ENCODE assay signal across 9 mouse cellular contexts in the genomic region with DNA sequence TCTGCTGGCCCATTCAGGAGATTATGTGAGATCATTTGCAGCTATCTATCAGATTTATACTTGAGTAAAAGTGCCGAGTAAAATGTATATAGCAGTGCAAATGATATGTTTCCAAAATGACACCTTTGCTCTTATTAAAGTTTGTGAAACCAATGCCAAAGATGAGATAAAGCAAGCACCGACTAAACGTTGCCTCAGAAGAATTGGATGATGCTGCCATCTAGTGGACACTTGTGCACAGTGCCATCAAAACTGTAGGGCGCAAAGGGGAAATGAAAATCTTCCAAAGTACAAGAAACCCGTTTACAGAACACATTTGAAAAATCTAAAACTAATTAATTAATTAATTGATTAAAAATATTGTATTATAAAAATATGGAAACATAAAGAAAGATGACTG.
DNase-seq lines count a peak whose midpoint lies in the region; ATAC-seq and TF ChIP-seq lines count a peak whose summit lies in the region.
"Had no signal": no experiment of that assay in that cellular context is flagged by ENCODE, and none has a peak within 500 bp of the region (broad histone marks: within the 10 kb centered on the region; RNA-seq: fewer than 3 reads in every experiment).

No protein-coding gene starts in this region.

- no peak overlapping the region for H3K4me2 ChIP-seq in liver, embryonic 12.5 days
- no peak overlapping the region for H3K4me2 ChIP-seq in hindbrain, postnatal 0 days (ENCODE audit: low read depth, low read length)
- H3K4me2 ChIP-seq: neural tube, embryonic 12.5 days had no signal

- H3K27ac ChIP-seq in liver, embryonic 12.5 days, result no peak overlapping the region
- no peak overlapping the region for H3K27ac ChIP-seq in hindbrain, postnatal 0 days
- H3K27ac ChIP-seq: neural tube, embryonic 12.5 days had no signal

- DNase-seq in liver (peak; percentile 23), Patski (ENCODE audit: low read depth, low spot score) (no peak)
- peak; percentile 41 for DNase-seq in embryo, embryonic 11.5 days (ENCODE audit: low read depth, low spot score)
- peak; percentile 88 for DNase-seq in hindbrain, postnatal 0 days (ENCODE audit: low spot score)
- peak; percentile 13 for DNase-seq in left cerebral cortex, postnatal 4 days
- peak; percentile 42 for DNase-seq in naive thymus-derived CD4-positive, alpha-beta T cell, adult 2 months (ENCODE audit: low read depth)
- DNase-seq in spleen, postnatal 4 days (ENCODE audit: low spot score in 2 of 2), result no peak

- no peak overlapping the region for H3K9ac ChIP-seq in liver, embryonic 12.5 days
- no peak overlapping the region for H3K9ac ChIP-seq in hindbrain, postnatal 0 days (replicated peaks; ENCODE audit: low read length)
- H3K9ac ChIP-seq: neural tube, embryonic 12.5 days had no signal

- H3K9me3 ChIP-seq in liver, embryonic 12.5 days (replicated peaks), result no peaks in the 10 kb centered on the region
- H3K9me3 ChIP-seq in hindbrain, postnatal 0 days (ENCODE audit: low read length), result no peaks in the 10 kb centered on the region
- H3K9me3 ChIP-seq: neural tube, embryonic 12.5 days had no signal

- POLR2A ChIA-PET in Patski (lab: Charles Lee), result no interaction called here

- no peak overlapping the region for H3K4me3 ChIP-seq in liver, embryonic 12.5 days
- no peak overlapping the region for H3K4me3 ChIP-seq in hindbrain, postnatal 0 days (ENCODE audit: low read length)
- H3K4me3 ChIP-seq: neural tube, embryonic 12.5 days had no signal

- in situ Hi-C loops in Patski (cut with MboI; ENCODE audit: low pct_unique_long_range_greater_than_20kb), result loop anchor here (5.0 kb wide), 1 partner anchor 824 kb away; no protein-coding TSS in a partner anchor

- H3K27me3 ChIP-seq in liver, embryonic 12.5 days (replicated peaks), result no peaks in the 10 kb centered on the region
- H3K27me3 ChIP-seq in Patski, result no peaks in the 10 kb centered on the region
- no peaks in the 10 kb centered on the region for H3K27me3 ChIP-seq in hindbrain, postnatal 0 days (ENCODE audit: insufficient read depth, low read length)
- H3K27me3 ChIP-seq: neural tube, embryonic 12.5 days had no signal

- peak; percentile 88 for TF ChIP-seq CTCF in Patski (IDR thresholded peaks at IDR 0.05)
- TF ChIP-seq CTCF in hindbrain, postnatal 0 days (IDR thresholded peaks at IDR 0.05; ENCODE audit: low read depth), result peak; percentile 91

- ATAC-seq in liver, embryonic 12.5 days, result no peak
- ATAC-seq in Patski, result peak; percentile 51
- peak; percentile 68 for ATAC-seq in hindbrain, postnatal 0 days

- intact Hi-C loops in left cerebral cortex, postnatal 4 days (cut with DNase I), result loop anchor here (5.0 to 10.0 kb wide), 2 partner anchors 597 to 824 kb away; no protein-coding TSS in a partner anchor

- H3K36me3 ChIP-seq in liver, embryonic 12.5 days, result no peaks in the 10 kb centered on the region
- H3K36me3 ChIP-seq in hindbrain, postnatal 0 days (ENCODE audit: insufficient read depth, low read length), result no peaks in the 10 kb centered on the region
- H3K36me3 ChIP-seq: neural tube, embryonic 12.5 days had no signal

- WGBS in liver, embryonic 12.5 days (ENCODE audit: insufficient replicate concordance), result 7% methylated on average over 5 of the region's 5 CpGs
- 6% methylated on average over 5 of the region's 5 CpGs for WGBS in hindbrain, postnatal 0 days

- H3K4me1 ChIP-seq in liver, embryonic 12.5 days, result no peaks in the 10 kb centered on the region
- no peaks in the 10 kb centered on the region for H3K4me1 ChIP-seq in hindbrain, postnatal 0 days (ENCODE audit: insufficient read depth, low read length)
- H3K4me1 ChIP-seq: neural tube, embryonic 12.5 days had no signal

- CTCF ChIA-PET in Patski (lab: Charles Lee), result interaction anchor here (1.0 to 1.9 kb wide), 3 partner anchors 10 to 824 kb away, joined by 4 to 5 read pairs (median 5); no protein-coding TSS in a partner anchor

Comparison
In these comparisons a context has a peak if more than half of its experiments do, and no peak if none do; other contexts are left out.
1. DNase-seq: peak in liver (single experiment), embryo, embryonic 11.5 days (single experiment), hindbrain, postnatal 0 days (single experiment), left cerebral cortex, postnatal 4 days (single experiment) and naive thymus-derived CD4-positive, alpha-beta T cell, adult 2 months (single experiment); none in Patski (single experiment) and spleen, postnatal 4 days (0 of 2).